Mouse (Mus musculus): ENCODE results near the gene Gm7735. TPM values are rescaled to one million over a fixed set of nuclear protein-coding genes. Genes with fewer than 3 reads are reported as not detected.
"Not testable (repeated sequence)": the region's sequence is repeated elsewhere in the genome, so short reads cannot be mapped to it uniquely, and the experiment has no call there.

The Gm7735 gene
- polyA plus RNA-seq (2014; fragmentation: Nextera tagmentation; extraction: Ambion mirVana), result not detected in 2 replicates

DNA sequence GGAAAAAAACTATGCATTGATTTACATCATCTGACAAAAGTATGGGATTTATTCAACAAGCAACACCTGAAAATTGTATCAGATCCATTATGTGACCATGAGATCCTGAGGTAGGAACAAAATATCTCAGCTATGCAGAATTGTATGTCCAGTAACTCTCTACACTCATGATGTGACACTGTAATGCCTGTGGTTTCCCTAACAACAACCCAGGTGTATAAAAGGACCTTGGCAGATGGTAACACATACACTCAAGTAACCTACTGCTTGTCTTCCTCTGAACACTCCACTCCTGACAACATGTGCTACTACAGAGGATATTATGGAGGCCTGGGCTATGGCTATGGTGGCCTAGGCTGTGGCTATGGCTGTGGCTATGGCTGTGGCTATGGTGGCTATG, at the start of gene Gm7735:
TSS of gene Gm7735 (plus strand) at position 301 of the 400 bp plus-strand sequence.
- not testable (repeated sequence) for H3K4me3 ChIP-seq (ENCODE audit: low read depth, low read length); H3K4me1 ChIP-seq (ENCODE audit: control insufficient read depth, insufficient read depth, low read length); ATAC-seq; H3K9me3 ChIP-seq (replicated peaks; ENCODE audit: control insufficient read depth, low read length); H3K27me3 ChIP-seq (replicated peaks; ENCODE audit: control insufficient read depth, insufficient read depth, low read length); H3K36me3 ChIP-seq (ENCODE audit: control insufficient read depth, insufficient read depth, low read length); H3K4me2 ChIP-seq (ENCODE audit: low read length); DNase-seq (ENCODE audit: low spot score); H3K27ac ChIP-seq (ENCODE audit: low read depth, low read length); H3K9ac ChIP-seq (ENCODE audit: low read length)

DNA sequence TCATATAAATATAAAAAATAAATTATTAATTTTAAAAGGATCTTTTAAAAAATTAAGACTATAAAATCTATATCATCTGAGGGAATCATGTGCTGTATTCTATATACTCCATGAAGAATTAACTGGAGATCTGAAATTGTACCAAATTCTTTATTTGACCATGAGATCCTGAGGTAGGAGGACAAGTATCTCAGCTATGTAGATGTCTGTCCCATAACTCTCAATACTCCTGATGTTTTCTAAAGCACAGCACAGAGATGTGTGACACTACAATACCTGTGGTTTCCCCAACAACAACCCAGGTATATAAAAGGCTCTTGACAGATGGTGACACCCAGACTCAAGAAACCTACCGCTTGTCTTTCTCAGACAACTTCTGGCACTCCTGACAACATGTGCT, 28.7 kb upstream of the Gm7735 start, which contains the start of gene Gm6358:
TSS of gene Gm6358 (plus strand) at position 301 of the 400 bp plus-strand sequence.
- Histone ChIP-seq H3K27ac (ENCODE audit: low read depth, low read length) (no peak within 1 kb of the TSS), H3K36me3 (ENCODE audit: control insufficient read depth, insufficient read depth, low read length) (no peaks in the 10 kb centered on the region), H3K27me3 (replicated peaks; ENCODE audit: control insufficient read depth, insufficient read depth, low read length) (no peaks in the 10 kb centered on the region), H3K4me2 (ENCODE audit: low read length) (no peak within 1 kb of the TSS), H3K4me1 (ENCODE audit: control insufficient read depth, insufficient read depth, low read length) (no peaks in the 10 kb centered on the region), H3K9me3 (replicated peaks; ENCODE audit: control insufficient read depth, low read length) (no peaks in the 10 kb centered on the region), H3K9ac (ENCODE audit: low read length) (no peak within 1 kb of the TSS), H3K4me3 (ENCODE audit: low read depth, low read length) (no peak within 1 kb of the TSS)
- ATAC-seq (no peak), DNase-seq (ENCODE audit: low spot score) (no peak)
- 100% methylated on average over 1 of the region's 1 CpGs for WGBS

DNA sequence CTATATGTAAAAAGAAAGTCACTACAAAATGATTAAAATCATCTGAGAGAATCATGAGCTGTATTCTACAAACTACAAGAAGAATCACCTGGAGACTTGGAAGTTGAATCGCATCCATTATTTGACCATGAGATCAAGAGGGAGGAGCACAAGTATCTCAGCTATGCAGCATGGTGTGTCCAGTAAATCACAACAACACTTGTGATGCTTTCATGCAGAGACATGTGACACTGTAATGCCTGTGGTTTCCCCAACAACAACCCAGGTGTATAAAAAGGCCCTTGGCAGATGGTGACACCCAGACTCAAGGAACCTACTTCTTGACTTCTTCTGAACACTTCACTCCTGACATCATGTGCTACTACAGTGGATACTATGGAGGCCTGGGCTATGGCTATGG, 18.5 kb upstream of the Gm7735 start, which contains the start of gene Gm10061:
TSS of gene Gm10061 (plus strand) at position 301 of the 400 bp plus-strand sequence.
- H3K4me1 ChIP-seq (ENCODE audit: control insufficient read depth, insufficient read depth, low read length), result no peaks in the 10 kb centered on the region
- no peak within 1 kb of the TSS for H3K9ac ChIP-seq (ENCODE audit: low read length)
- H3K9me3 ChIP-seq (replicated peaks; ENCODE audit: control insufficient read depth, low read length), result no peaks in the 10 kb centered on the region
- H3K4me3 ChIP-seq (ENCODE audit: low read depth, low read length), result no peak within 1 kb of the TSS
- WGBS, result 100% methylated on average over 1 of the region's 1 CpGs
- ATAC-seq (no peak), DNase-seq (ENCODE audit: low spot score) (no peak)
- H3K36me3 ChIP-seq (ENCODE audit: control insufficient read depth, insufficient read depth, low read length), result no peaks in the 10 kb centered on the region
- no peak within 1 kb of the TSS for H3K27ac ChIP-seq (ENCODE audit: low read depth, low read length)
- no peaks in the 10 kb centered on the region for H3K27me3 ChIP-seq (replicated peaks; ENCODE audit: control insufficient read depth, insufficient read depth, low read length)
- H3K4me2 ChIP-seq (ENCODE audit: low read length), result no peak within 1 kb of the TSS

DNA sequence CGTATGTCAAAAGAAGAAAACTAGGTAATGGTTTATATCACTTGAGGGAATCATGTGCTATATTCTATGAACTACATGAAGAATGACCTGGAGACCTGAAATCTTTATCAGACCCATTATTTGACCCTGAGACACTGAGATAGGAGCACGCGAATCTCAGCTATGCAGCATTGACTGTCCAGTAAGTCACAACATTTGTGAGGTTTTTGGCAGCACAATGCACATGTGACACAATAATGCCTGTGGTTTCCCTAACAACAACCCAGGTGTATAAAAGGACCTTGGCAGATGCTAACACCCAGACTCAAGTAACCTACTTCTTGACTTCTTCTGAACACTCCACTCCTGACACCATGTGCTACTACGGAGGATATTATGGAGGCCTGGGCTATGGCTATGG, 11.6 kb upstream of the Gm7735 start, which contains the start of gene Gm9789:
TSS of gene Gm9789 (plus strand) at position 301 of the 400 bp plus-strand sequence.
- H3K27ac ChIP-seq (ENCODE audit: low read depth, low read length), result no peak within 1 kb of the TSS
- no peaks in the 10 kb centered on the region for H3K4me1 ChIP-seq (ENCODE audit: control insufficient read depth, insufficient read depth, low read length)
- ATAC-seq, result no peak
- DNase-seq (ENCODE audit: low spot score), result no peak
- 85% methylated on average over 4 of the region's 4 CpGs for WGBS
- no peak within 1 kb of the TSS for H3K4me3 ChIP-seq (ENCODE audit: low read depth, low read length)
- H3K36me3 ChIP-seq (ENCODE audit: control insufficient read depth, insufficient read depth, low read length), result no peaks in the 10 kb centered on the region
- H3K9ac ChIP-seq (ENCODE audit: low read length), result no peak within 1 kb of the TSS
- no peaks in the 10 kb centered on the region for H3K9me3 ChIP-seq (replicated peaks; ENCODE audit: control insufficient read depth, low read length)
- no peak within 1 kb of the TSS for H3K4me2 ChIP-seq (ENCODE audit: low read length)
- no peaks in the 10 kb centered on the region for H3K27me3 ChIP-seq (replicated peaks; ENCODE audit: control insufficient read depth, insufficient read depth, low read length)

DNA sequence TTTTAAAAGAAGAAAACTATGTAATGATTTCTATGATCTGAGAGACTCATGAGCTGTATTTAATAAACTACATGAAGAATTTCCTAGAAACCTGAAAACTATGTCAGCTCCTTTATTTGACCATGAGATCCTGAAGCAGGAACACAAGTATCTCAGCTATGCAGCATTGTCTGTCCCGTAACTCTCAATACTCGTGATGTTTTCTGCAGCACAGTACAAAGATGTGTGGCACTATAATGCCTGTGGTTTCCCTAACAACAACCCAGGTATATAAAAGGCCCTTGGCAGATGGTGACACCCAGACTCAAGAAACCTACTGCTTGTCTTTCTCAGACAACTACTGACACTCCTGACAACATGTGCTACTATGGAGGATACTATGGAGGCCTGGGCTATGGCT, 5.1 kb downstream of the Gm7735 start, which contains the start of gene 1110057P08Rik:
TSS of gene 1110057P08Rik (plus strand) at position 301 of the 400 bp plus-strand sequence.
- WGBS, result 88% methylated on average over 2 of the region's 2 CpGs
- H3K4me3 ChIP-seq (ENCODE audit: low read depth, low read length), result no peak within 1 kb of the TSS
- H3K36me3 ChIP-seq (ENCODE audit: control insufficient read depth, insufficient read depth, low read length), result no peaks in the 10 kb centered on the region
- H3K4me2 ChIP-seq (ENCODE audit: low read length), result no peak within 1 kb of the TSS
- no peaks in the 10 kb centered on the region for H3K4me1 ChIP-seq (ENCODE audit: control insufficient read depth, insufficient read depth, low read length)
- H3K27ac ChIP-seq (ENCODE audit: low read depth, low read length), result no peak within 1 kb of the TSS
- no peaks in the 10 kb centered on the region for H3K9me3 ChIP-seq (replicated peaks; ENCODE audit: control insufficient read depth, low read length)
- H3K9ac ChIP-seq (ENCODE audit: low read length), result no peak within 1 kb of the TSS
- H3K27me3 ChIP-seq (replicated peaks; ENCODE audit: control insufficient read depth, insufficient read depth, low read length), result no peaks in the 10 kb centered on the region
- ATAC-seq, result no peak
- DNase-seq (ENCODE audit: low spot score), result no peak

DNA sequence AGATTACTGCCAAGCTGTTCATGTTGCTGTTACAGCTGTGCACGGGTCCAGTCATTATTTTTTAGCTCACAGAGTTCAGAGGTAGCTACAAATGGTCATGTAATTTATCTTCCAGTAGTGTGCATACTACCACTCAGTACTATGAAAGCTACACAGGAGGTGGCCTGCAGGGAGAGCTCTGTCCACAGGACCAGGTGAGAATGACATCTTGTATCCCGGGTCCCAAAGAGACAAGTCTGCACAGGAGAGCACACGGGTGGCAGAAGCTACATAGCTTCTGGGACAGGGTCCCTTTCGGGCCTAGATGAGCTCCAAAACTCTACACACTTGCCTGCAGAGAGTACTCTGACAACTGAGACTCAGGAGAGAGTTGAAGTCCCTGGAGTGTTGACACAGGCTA, 19.3 kb downstream of the Gm7735 start:
- Histone ChIP-seq H3K4me1 (ENCODE audit: control insufficient read depth, insufficient read depth, low read length) (no peaks in the 10 kb centered on the region), H3K36me3 (ENCODE audit: control insufficient read depth, insufficient read depth, low read length) (no peaks in the 10 kb centered on the region), H3K4me3 (ENCODE audit: low read depth, low read length) (no peak overlapping the region), H3K4me2 (ENCODE audit: low read length) (no peak overlapping the region), H3K27me3 (replicated peaks; ENCODE audit: control insufficient read depth, insufficient read depth, low read length) (no peaks in the 10 kb centered on the region), H3K9ac (ENCODE audit: low read length) (no peak overlapping the region), H3K9me3 (replicated peaks; ENCODE audit: control insufficient read depth, low read length) (no peaks in the 10 kb centered on the region), H3K27ac (ENCODE audit: low read depth, low read length) (no peak overlapping the region)
- DNase-seq (ENCODE audit: low spot score) (no peak), ATAC-seq (no peak)
- 88% methylated on average over 4 of the region's 4 CpGs for WGBS

DNA sequence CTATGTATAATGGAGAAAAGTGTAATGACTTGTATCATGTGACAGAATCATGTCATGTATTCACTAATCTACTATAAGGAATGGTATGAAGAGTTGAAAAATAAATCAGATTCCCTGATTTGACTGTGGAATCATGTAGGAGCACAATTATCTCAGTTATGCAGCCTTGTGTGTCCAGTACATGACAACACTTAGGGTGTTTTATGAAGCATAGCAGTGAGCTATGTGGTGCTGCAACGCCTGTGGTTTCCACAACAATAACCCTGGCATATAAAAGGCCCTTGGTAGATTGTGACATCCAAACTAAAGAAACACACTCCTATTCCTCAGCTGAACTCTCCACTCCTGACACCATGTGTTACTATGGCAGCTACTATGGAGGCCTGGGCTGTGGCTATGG, 36.3 kb downstream of the Gm7735 start, which contains the start of gene Krtap20-2:
TSS of gene Krtap20-2 (plus strand) at position 301 of the 400 bp plus-strand sequence.
- Histone ChIP-seq H3K9ac (ENCODE audit: low read length) (no peak within 1 kb of the TSS), H3K36me3 (ENCODE audit: control insufficient read depth, insufficient read depth, low read length) (no peaks in the 10 kb centered on the region), H3K4me1 (ENCODE audit: control insufficient read depth, insufficient read depth, low read length) (no peaks in the 10 kb centered on the region), H3K9me3 (replicated peaks; ENCODE audit: control insufficient read depth, low read length) (no peaks in the 10 kb centered on the region), H3K27me3 (replicated peaks; ENCODE audit: control insufficient read depth, insufficient read depth, low read length) (no peaks in the 10 kb centered on the region), H3K27ac (ENCODE audit: low read depth, low read length) (no peak within 1 kb of the TSS), H3K4me3 (ENCODE audit: low read depth, low read length) (no peak within 1 kb of the TSS), H3K4me2 (ENCODE audit: low read length) (no peak within 1 kb of the TSS)
- no peak for ATAC-seq
- 83% methylated on average over 1 of the region's 1 CpGs for WGBS
- DNase-seq (ENCODE audit: low spot score), result no peak

Other genes starting within 250 kb of the Gm7735 start
- gene Krtap19-9b, start 237.2 kb upstream of the Gm7735 start, polyA plus RNA-seq (2014; fragmentation: Nextera tagmentation; extraction: Ambion mirVana), result not detected in 2 replicates
- not detected in 2 replicates for gene Krtap16-3, start 206.6 kb upstream of the Gm7735 start, polyA plus RNA-seq (2014; fragmentation: Nextera tagmentation; extraction: Ambion mirVana)
- not detected in 2 replicates for gene Krtap22-2, start 158.7 kb upstream of the Gm7735 start, polyA plus RNA-seq (2014; fragmentation: Nextera tagmentation; extraction: Ambion mirVana)
- gene Gm10229, start 154.2 kb upstream of the Gm7735 start, polyA plus RNA-seq (2014; fragmentation: Nextera tagmentation; extraction: Ambion mirVana), result not detected in 2 replicates
- not detected in 2 replicates for gene Krtap6-1, start 137.8 kb upstream of the Gm7735 start, polyA plus RNA-seq (2014; fragmentation: Nextera tagmentation; extraction: Ambion mirVana)
- not detected in 2 replicates for gene Gm10228, start 128.0 kb upstream of the Gm7735 start, polyA plus RNA-seq (2014; fragmentation: Nextera tagmentation; extraction: Ambion mirVana)
- not detected in 2 replicates for gene Krtap6-5, start 121.6 kb upstream of the Gm7735 start, polyA plus RNA-seq (2014; fragmentation: Nextera tagmentation; extraction: Ambion mirVana)
- gene 1110025L11Rik, start 105.5 kb upstream of the Gm7735 start, polyA plus RNA-seq (2014; fragmentation: Nextera tagmentation; extraction: Ambion mirVana), result not detected in 2 replicates
- gene Krtap6-3, start 85.5 kb upstream of the Gm7735 start, polyA plus RNA-seq (2014; fragmentation: Nextera tagmentation; extraction: Ambion mirVana), result not detected in 2 replicates
- gene Gm6358, start 28.6 kb upstream of the Gm7735 start, polyA plus RNA-seq (2014; fragmentation: Nextera tagmentation; extraction: Ambion mirVana), result not detected in 2 replicates
- not detected in 2 replicates for gene Gm10061, start 18.4 kb upstream of the Gm7735 start, polyA plus RNA-seq (2014; fragmentation: Nextera tagmentation; extraction: Ambion mirVana)
- not detected in 2 replicates for gene Gm9789, start 11.5 kb upstream of the Gm7735 start, polyA plus RNA-seq (2014; fragmentation: Nextera tagmentation; extraction: Ambion mirVana)
- gene 1110057P08Rik, start 5.2 kb downstream of the Gm7735 start, polyA plus RNA-seq (2014; fragmentation: Nextera tagmentation; extraction: Ambion mirVana), result not detected in 2 replicates
- gene Krtap20-2, start 36.4 kb downstream of the Gm7735 start, polyA plus RNA-seq (2014; fragmentation: Nextera tagmentation; extraction: Ambion mirVana), result not detected in 2 replicates
- not detected in 2 replicates for gene Krtap21-1, start 234.4 kb downstream of the Gm7735 start, polyA plus RNA-seq (2014; fragmentation: Nextera tagmentation; extraction: Ambion mirVana)

Measured in forebrain, embryonic 14.5 days (tissue).